Mouse (Mus musculus): ENCODE data around the gene Mall. TPM values are rescaled to one million over a fixed set of nuclear protein-coding genes. Genes with fewer than 3 reads are reported as not detected.

Gene Mall
- total and polyA plus RNA-seq, 3 experiments = not detected

DNA sequence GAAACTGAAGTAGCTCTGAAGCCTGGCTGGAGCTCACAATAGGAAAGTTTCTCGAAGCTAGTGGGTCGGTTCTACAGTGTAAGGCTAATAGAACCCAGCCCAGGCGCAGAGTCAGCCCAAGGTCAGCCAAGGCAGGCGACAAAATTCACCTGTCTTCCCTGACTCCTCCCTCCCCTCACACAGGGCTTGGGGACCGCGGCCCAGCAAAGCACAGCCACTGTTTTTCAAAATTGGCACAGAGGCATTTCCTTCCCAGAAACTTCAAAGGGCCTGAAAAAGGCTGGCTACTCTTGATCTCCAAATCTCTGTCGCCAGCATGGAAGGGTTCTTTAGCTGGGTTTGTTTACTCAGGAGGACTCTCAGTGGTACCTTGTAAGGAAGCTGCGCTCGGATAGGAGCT lies 74.3 kb downstream of the Mall start:
- TF ChIP-seq GATA1 (IDR thresholded peaks at IDR 0.05; ENCODE audit: borderline replicate concordance, low read length) = no peak
- TF ChIP-seq GATA2 (IDR thresholded peaks at IDR 0.05; ENCODE audit: borderline replicate concordance, low read depth, low read length) = no peak
- TF ChIP-seq POLR2AphosphoS5 (IDR thresholded peaks at IDR 0.05; ENCODE audit: insufficient replicate concordance, low read depth, low read length) = no peak
- TF ChIP-seq CTCF (IDR thresholded peaks at IDR 0.05; ENCODE audit: low read depth, low read length) = no peak
- TF ChIP-seq TAL1 (conservative IDR thresholded peaks at IDR 0.05; ENCODE audit: low read depth, low read length) = no peak
- no peaks in the 10 kb centered on the region for H3K4me1 ChIP-seq (ENCODE audit: insufficient read depth, low read depth, low read length)
- H3K27me3 ChIP-seq (ENCODE audit: insufficient read depth, low read length) = peaks cover 13% of the 10 kb centered on the region; the same call in 1 of the 2 replicates
- H3K36me3 ChIP-seq (replicated peaks) = no peaks in the 10 kb centered on the region
- no peak for DNase-seq (ENCODE audit: low spot score)
- no peak overlapping the region for H3K4me3 ChIP-seq (ENCODE audit: low read depth, low read length)
- ATAC-seq (ENCODE audit: extremely low read depth, insufficient number of reproducible peaks, low FRiP score, poor library complexity, severe bottlenecking) = no peak
- H3K9me3 ChIP-seq (replicated peaks) = no peaks in the 10 kb centered on the region

DNA sequence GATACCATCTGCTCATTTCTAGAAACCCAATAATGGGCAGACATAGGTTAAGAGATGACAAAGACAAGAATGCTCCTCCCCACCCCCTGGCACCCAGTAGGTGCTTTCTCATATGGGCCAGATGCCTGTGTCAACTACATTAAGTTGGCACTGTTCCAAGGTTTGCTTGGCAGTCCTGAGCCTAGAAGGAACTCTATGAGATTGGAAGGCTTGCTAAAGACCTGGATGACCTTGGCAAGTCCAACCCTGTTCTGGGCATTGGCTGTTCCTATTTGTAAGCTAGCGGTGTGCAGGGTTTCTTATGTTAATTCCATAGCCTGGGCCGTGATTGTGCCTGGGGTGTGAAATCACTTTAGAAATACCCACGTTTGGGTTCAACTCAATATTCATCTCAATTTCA lies 74.9 kb downstream of the Mall start:
- TF ChIP-seq GATA1 (IDR thresholded peaks at IDR 0.05; ENCODE audit: borderline replicate concordance, low read length) = no peak
- TF ChIP-seq GATA2 (IDR thresholded peaks at IDR 0.05; ENCODE audit: borderline replicate concordance, low read depth, low read length) = no peak
- TF ChIP-seq POLR2AphosphoS5 (IDR thresholded peaks at IDR 0.05; ENCODE audit: insufficient replicate concordance, low read depth, low read length) = no peak
- TF ChIP-seq CTCF (IDR thresholded peaks at IDR 0.05; ENCODE audit: low read depth, low read length) = no peak
- TF ChIP-seq TAL1 (conservative IDR thresholded peaks at IDR 0.05; ENCODE audit: low read depth, low read length) = no peak
- H3K27me3 ChIP-seq (ENCODE audit: insufficient read depth, low read length) = peaks cover 13% of the 10 kb centered on the region; the same call in 1 of the 2 replicates
- H3K4me1 ChIP-seq (ENCODE audit: insufficient read depth, low read depth, low read length) = no peaks in the 10 kb centered on the region
- DNase-seq (ENCODE audit: low spot score) = no peak
- ATAC-seq (ENCODE audit: extremely low read depth, insufficient number of reproducible peaks, low FRiP score, poor library complexity, severe bottlenecking) = no peak
- no peak overlapping the region for H3K4me3 ChIP-seq (ENCODE audit: low read depth, low read length)
- H3K9me3 ChIP-seq (replicated peaks) = no peaks in the 10 kb centered on the region
- no peaks in the 10 kb centered on the region for H3K36me3 ChIP-seq (replicated peaks)

Other genes starting within 250 kb of the Mall start
- not detected in 2 replicates for gene Kcnip3, start 207.8 kb downstream of the Mall start, total RNA-seq (2014; fragmentation: Nextera tagmentation)
- gene Kcnip3, start 207.8 kb downstream of the Mall start, total RNA-seq (2017) = 0.05 TPM in 1 of 2 replicates, not detected in the other
- gene Kcnip3, start 207.8 kb downstream of the Mall start, polyA plus RNA-seq (2012) = 0.02 TPM in 1 of 2 replicates, not detected in the other
- not detected in 2 replicates for gene Prom2, start 188.5 kb downstream of the Mall start, total RNA-seq (2014; fragmentation: Nextera tagmentation)
- 0.06 and 0.11 TPM in 2 replicates for gene Prom2, start 188.5 kb downstream of the Mall start, total RNA-seq (2017)
- gene Prom2, start 188.5 kb downstream of the Mall start, polyA plus RNA-seq (2012) = not detected in 2 replicates
- gene Zfp661, start 142.8 kb downstream of the Mall start, total RNA-seq (2014; fragmentation: Nextera tagmentation) = 5.1 and 6.5 TPM in 2 replicates
- 6.3 and 7.1 TPM in 2 replicates for gene Zfp661, start 142.8 kb downstream of the Mall start, total RNA-seq (2017)
- 0.22 and 0.24 TPM in 2 replicates for gene Zfp661, start 142.8 kb downstream of the Mall start, polyA plus RNA-seq (2012)
- gene Mrps5, start 142.7 kb downstream of the Mall start, total RNA-seq (2014; fragmentation: Nextera tagmentation) = 52.3 and 55.8 TPM in 2 replicates
- 82.4 and 95.1 TPM in 2 replicates for gene Mrps5, start 142.7 kb downstream of the Mall start, total RNA-seq (2017)
- gene Mrps5, start 142.7 kb downstream of the Mall start, polyA plus RNA-seq (2012) = 187 and 194 TPM in 2 replicates
- not detected in 2 replicates for gene Mal, start 73.2 kb downstream of the Mall start, total RNA-seq (2014; fragmentation: Nextera tagmentation)
- not detected in 2 replicates for gene Mal, start 73.2 kb downstream of the Mall start, total RNA-seq (2017)
- gene Mal, start 73.2 kb downstream of the Mall start, polyA plus RNA-seq (2012) = not detected in 2 replicates
- gene Nphp1, start 59.0 kb upstream of the Mall start, total RNA-seq (2014; fragmentation: Nextera tagmentation) = 7.8 and 9.3 TPM in 2 replicates
- gene Nphp1, start 59.0 kb upstream of the Mall start, total RNA-seq (2017) = 10.7 and 11.0 TPM in 2 replicates
- gene Nphp1, start 59.0 kb upstream of the Mall start, polyA plus RNA-seq (2012) = 4.6 and 5.5 TPM in 2 replicates
- 10.2 and 12.0 TPM in 2 replicates for gene Mtln, start 62.6 kb upstream of the Mall start, total RNA-seq (2014; fragmentation: Nextera tagmentation)
- 48.8 and 50.2 TPM in 2 replicates for gene Mtln, start 62.6 kb upstream of the Mall start, total RNA-seq (2017)
- gene Mtln, start 62.6 kb upstream of the Mall start, polyA plus RNA-seq (2012) = 106 and 136 TPM in 2 replicates
- gene Bub1, start 101.9 kb upstream of the Mall start, total RNA-seq (2014; fragmentation: Nextera tagmentation) = 117 and 119 TPM in 2 replicates
- 117 and 127 TPM in 2 replicates for gene Bub1, start 101.9 kb upstream of the Mall start, total RNA-seq (2017)
- gene Bub1, start 101.9 kb upstream of the Mall start, polyA plus RNA-seq (2012) = 6.7 and 9.6 TPM in 2 replicates
- gene Acoxl, start 108.9 kb upstream of the Mall start, total RNA-seq (2014; fragmentation: Nextera tagmentation) = 0.78 TPM in 1 of 2 replicates, not detected in the other
- gene Acoxl, start 108.9 kb upstream of the Mall start, total RNA-seq (2017) = 0.05 and 0.35 TPM in 2 replicates
- gene Acoxl, start 108.9 kb upstream of the Mall start, polyA plus RNA-seq (2012) = 0.05 and 0.06 TPM in 2 replicates

Data from G1E (cell line).